In the genomic region with DNA sequence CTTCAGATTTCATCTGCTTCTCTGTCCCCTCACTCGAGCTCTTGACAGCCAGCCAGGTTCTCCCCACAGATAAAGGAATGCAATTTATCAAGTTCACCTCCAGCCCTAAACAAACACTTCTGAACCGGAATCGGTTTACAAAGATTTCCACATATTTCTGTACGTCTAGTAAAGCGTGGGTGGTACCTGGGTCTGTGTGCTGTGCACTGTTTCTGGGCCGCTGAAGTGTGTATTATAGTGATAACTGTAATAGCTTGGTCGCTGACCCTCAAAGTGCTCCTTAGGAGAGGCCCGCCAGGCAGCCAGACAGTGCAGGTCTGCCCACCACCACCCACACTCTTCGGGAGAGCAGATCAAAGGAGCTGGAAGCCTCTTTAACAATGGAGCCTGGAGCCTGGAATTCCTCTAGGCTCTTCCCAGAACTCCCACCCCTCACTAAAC, we compare ENCODE assay signal across 12 mouse cellular contexts. TPM values are rescaled to one million over a fixed set of nuclear protein-coding genes. Genes with fewer than 3 reads are reported as not detected.
DNase-seq lines count a peak whose midpoint lies in the region; ATAC-seq lines count a peak whose summit lies in the region.
"Had no signal": no experiment of that assay in that cellular context is flagged by ENCODE, and none has a peak within 500 bp of the region (broad histone marks: within the 10 kb centered on the region; RNA-seq: fewer than 3 reads in every experiment).

No protein-coding gene starts in this region.

- WGBS in heart, embryonic 12.5 days: 4% methylated on average over 9 of the region's 9 CpGs
- 27% methylated on average over 9 of the region's 9 CpGs for WGBS in midbrain, embryonic 16.5 days
- 29% methylated on average over 9 of the region's 9 CpGs for WGBS in midbrain, embryonic 14.5 days
- WGBS in limb, embryonic 10.5 days: 22% methylated on average over 9 of the region's 9 CpGs
- 13% methylated on average over 9 of the region's 9 CpGs for WGBS in stomach, embryonic 15.5 days

- 0 out of 2 replicates have a peak overlapping the region, but pooled peaks have one; percentile 29 for H3K9ac ChIP-seq in heart, embryonic 12.5 days
- H3K9ac ChIP-seq in midbrain, embryonic 16.5 days (ENCODE audit: low read depth, low read length): no peak overlapping the region
- no peak overlapping the region for H3K9ac ChIP-seq in midbrain, embryonic 14.5 days (replicated peaks; ENCODE audit: low read length)
- no peak overlapping the region for H3K9ac ChIP-seq in stomach, embryonic 15.5 days

- no peaks in the 10 kb centered on the region for H3K9me3 ChIP-seq in heart, embryonic 12.5 days (replicated peaks)
- H3K9me3 ChIP-seq in midbrain, embryonic 16.5 days (replicated peaks; ENCODE audit: control insufficient read depth, low read length, poor library complexity, severe bottlenecking): no peaks in the 10 kb centered on the region
- H3K9me3 ChIP-seq in midbrain, embryonic 14.5 days (ENCODE audit: control insufficient read depth, low read length): no peaks in the 10 kb centered on the region
- no peaks in the 10 kb centered on the region for H3K9me3 ChIP-seq in limb, embryonic 10.5 days (replicated peaks)
- no peaks in the 10 kb centered on the region for H3K9me3 ChIP-seq in stomach, embryonic 15.5 days

- peak overlapping the region; percentile 88 for H3K27ac ChIP-seq in heart, embryonic 12.5 days (ENCODE audit: poor library complexity, severe bottlenecking)
- H3K27ac ChIP-seq in midbrain, embryonic 16.5 days (ENCODE audit: low read length): no peak overlapping the region
- H3K27ac ChIP-seq in midbrain, embryonic 14.5 days (replicated peaks; ENCODE audit: low read depth, low read length): no peak overlapping the region
- peak overlapping the region; percentile 66 for H3K27ac ChIP-seq in limb, embryonic 10.5 days
- peak overlapping the region; percentile 51 for H3K27ac ChIP-seq in stomach, embryonic 15.5 days
- H3K27ac ChIP-seq: heart, adult 2 months had no signal

- no peak for ATAC-seq in heart, embryonic 12.5 days (ENCODE audit: insufficient number of reproducible peaks, low FRiP score)
- ATAC-seq in midbrain, embryonic 16.5 days: peak; percentile 62; the same call in 1 of the 2 replicates
- ATAC-seq in midbrain, embryonic 14.5 days (ENCODE audit: low FRiP score, low TSS enrichment): no peak
- ATAC-seq in stomach, embryonic 15.5 days (ENCODE audit: insufficient read depth, low FRiP score, low read depth): 0 out of 2 replicates have a peak, but pooled peaks have one; percentile 45
- ATAC-seq: CD4-positive, CD25-positive, alpha-beta regulatory T cell, adult 4 months had no signal

- H3K4me2 ChIP-seq in heart, embryonic 12.5 days: peak overlapping the region; percentile 20; the same call in 1 of the 2 replicates
- H3K4me2 ChIP-seq in midbrain, embryonic 16.5 days (ENCODE audit: low read length): no peak overlapping the region
- H3K4me2 ChIP-seq in midbrain, embryonic 14.5 days (ENCODE audit: low read length): no peak overlapping the region
- peak overlapping the region; percentile 22; the same call in 1 of the 2 replicates for H3K4me2 ChIP-seq in stomach, embryonic 15.5 days

- DNase-seq in heart, postnatal 14 days: no peak
- DNase-seq in midbrain, embryonic 14.5 days: no peak
- DNase-seq in limb, embryonic 10.5 days (ENCODE audit: low spot score): peak; percentile 37
- no peak for DNase-seq in frontal cortex, postnatal 10 days (ENCODE audit: low spot score in 2 of 2)
- no peak for DNase-seq in cerebellum, postnatal 4 days (ENCODE audit: low spot score in 2 of 2)
- DNase-seq: left cerebral cortex, postnatal 4 days had no signal

- peaks cover 37% of the 10 kb centered on the region for H3K4me1 ChIP-seq in heart, embryonic 12.5 days (replicated peaks)
- H3K4me1 ChIP-seq in midbrain, embryonic 16.5 days (ENCODE audit: control insufficient read depth, insufficient read depth, low read length): no peaks in the 10 kb centered on the region
- H3K4me1 ChIP-seq in midbrain, embryonic 14.5 days (ENCODE audit: control insufficient read depth, insufficient read depth, low read length): 0 out of 2 replicates have a peak, but pooled peaks cover 5% of the 10 kb centered on the region
- H3K4me1 ChIP-seq in limb, embryonic 10.5 days: peaks cover 11% of the 10 kb centered on the region
- peaks cover 18% of the 10 kb centered on the region; the same call in 1 of the 2 replicates for H3K4me1 ChIP-seq in stomach, embryonic 15.5 days

- no peaks in the 10 kb centered on the region for H3K36me3 ChIP-seq in heart, embryonic 12.5 days
- H3K36me3 ChIP-seq in midbrain, embryonic 16.5 days (ENCODE audit: control insufficient read depth, insufficient read depth, low read length): no peaks in the 10 kb centered on the region
- H3K36me3 ChIP-seq in midbrain, embryonic 14.5 days (ENCODE audit: control insufficient read depth, insufficient read depth, low read length): no peaks in the 10 kb centered on the region
- no peaks in the 10 kb centered on the region for H3K36me3 ChIP-seq in limb, embryonic 10.5 days
- no peaks in the 10 kb centered on the region for H3K36me3 ChIP-seq in stomach, embryonic 15.5 days

- no peaks in the 10 kb centered on the region for H3K27me3 ChIP-seq in heart, embryonic 12.5 days (replicated peaks)
- H3K27me3 ChIP-seq in midbrain, embryonic 16.5 days (ENCODE audit: control insufficient read depth, insufficient read depth, low read depth, low read length): no peaks in the 10 kb centered on the region
- H3K27me3 ChIP-seq in midbrain, embryonic 14.5 days (ENCODE audit: control insufficient read depth, insufficient read depth, low read length): no peaks in the 10 kb centered on the region
- no peaks in the 10 kb centered on the region for H3K27me3 ChIP-seq in limb, embryonic 10.5 days (ENCODE audit: low read depth, poor library complexity, severe bottlenecking)
- no peaks in the 10 kb centered on the region for H3K27me3 ChIP-seq in stomach, embryonic 15.5 days (replicated peaks)

- no peak overlapping the region for H3K4me3 ChIP-seq in heart, embryonic 12.5 days
- H3K4me3 ChIP-seq in midbrain, embryonic 16.5 days (ENCODE audit: low read depth, low read length): no peak overlapping the region
- no peak overlapping the region for H3K4me3 ChIP-seq in midbrain, embryonic 14.5 days (replicated peaks; ENCODE audit: low read depth, low read length)
- no peak overlapping the region for H3K4me3 ChIP-seq in limb, embryonic 10.5 days
- no peak overlapping the region for H3K4me3 ChIP-seq in stomach, embryonic 15.5 days (replicated peaks)
- H3K4me3 ChIP-seq: heart, adult 2 months had no signal

- intact Hi-C loops in heart, postnatal 14 days (cut with DNase I): no loop called here

RNA-seq across cellular contexts. Expression of a gene that starts 13.9 kb away (rescaled TPM):
- polyA plus RNA-seq in heart, embryonic 12.5 days (2016; fragmentation: Nextera tagmentation; extraction: Ambion mirVana): 8.7 and 9.8 TPM in 2 replicates
- total RNA-seq in heart, postnatal 14 days (2021): 10 to 100 TPM in 1 of 2 experiments, 1 to 10 TPM in 1; 6.9 to 10.7 TPM
- polyA plus RNA-seq in midbrain, embryonic 16.5 days (2015; fragmentation: Nextera tagmentation; extraction: Ambion mirVana): 2.4 and 2.9 TPM in 2 replicates
- polyA plus RNA-seq in midbrain, embryonic 14.5 days (2014; fragmentation: Nextera tagmentation; extraction: Ambion mirVana): 1.3 and 2.3 TPM in 2 replicates
- 3.1 and 3.3 TPM in 2 replicates for polyA plus RNA-seq in limb, embryonic 10.5 days (2016; fragmentation: Nextera tagmentation; extraction: Ambion mirVana)
- 12.9 and 13.4 TPM in 2 replicates for polyA plus RNA-seq in stomach, embryonic 15.5 days (2015; fragmentation: Nextera tagmentation; extraction: Ambion mirVana)
- total RNA-seq: common myeloid progenitor, adult 5-6 weeks had no signal

Comparison
In these comparisons a context has a peak if more than half of its experiments do, and no peak if none do; other contexts are left out.
1. ATAC-seq: peak in midbrain, embryonic 16.5 days (single experiment) and stomach, embryonic 15.5 days (single experiment); none in heart, embryonic 12.5 days (single experiment) and midbrain, embryonic 14.5 days (single experiment).
2. H3K27ac ChIP-seq: peak in heart, embryonic 12.5 days (single experiment), limb, embryonic 10.5 days (single experiment) and stomach, embryonic 15.5 days (single experiment); none in midbrain, embryonic 16.5 days (single experiment) and midbrain, embryonic 14.5 days (single experiment).
3. H3K4me2 ChIP-seq: peak in heart, embryonic 12.5 days (single experiment) and stomach, embryonic 15.5 days (single experiment); none in midbrain, embryonic 16.5 days (single experiment) and midbrain, embryonic 14.5 days (single experiment).